Mouse (Mus musculus): Measurements from ENCODE around the gene Pjvk. TPM values are rescaled to one million over a fixed set of nuclear protein-coding genes. Genes with fewer than 3 reads are reported as not detected.

Pjvk gene
- polyA plus RNA-seq, 1 experiment from 2014 or later: 0.59 TPM

- H3K4me1 ChIP-seq: 0 out of 2 replicates have a peak, but pooled peaks cover 4% of the 10 kb centered on the region
- no peak overlapping the region for H3K27ac ChIP-seq (replicated peaks)
- 53% methylated on average over 5 of the region's 5 CpGs for WGBS
- no peaks in the 10 kb centered on the region for H3K27me3 ChIP-seq
- no peak overlapping the region for H3K4me3 ChIP-seq (replicated peaks)
- no peak for ATAC-seq (ENCODE audit: insufficient number of reproducible peaks, low FRiP score, low TSS enrichment, low read depth)
- no peaks in the 10 kb centered on the region for H3K9me3 ChIP-seq (replicated peaks)
- peaks cover 30% of the 10 kb centered on the region for H3K36me3 ChIP-seq
- H3K9ac ChIP-seq: no peak overlapping the region
- H3K4me2 ChIP-seq (replicated peaks): no peak overlapping the region
These were observed 18.9 kb downstream of the Pjvk start for GRCm38 (mm10) chr2:76667200-76667599.

GRCm38 (mm10) chr2:76671641-76672040 lies 23.4 kb downstream of the Pjvk start:
- H3K9me3 ChIP-seq (replicated peaks): no peaks in the 10 kb centered on the region
- peak overlapping the region; percentile 54 for H3K4me3 ChIP-seq (replicated peaks)
- peaks cover 21% of the 10 kb centered on the region for H3K4me1 ChIP-seq
- 0 out of 2 replicates have a peak, but pooled peaks cover 8% of the 10 kb centered on the region for H3K36me3 ChIP-seq
- H3K9ac ChIP-seq: no peak overlapping the region; the same call in 1 of the 2 replicates
- ATAC-seq (ENCODE audit: insufficient number of reproducible peaks, low FRiP score, low TSS enrichment, low read depth): no peak
- peak overlapping the region; percentile 62 for H3K4me2 ChIP-seq (replicated peaks)
- no peaks in the 10 kb centered on the region for H3K27me3 ChIP-seq
- 79% methylated on average over 6 of the region's 6 CpGs for WGBS
- peak overlapping the region; percentile 87; the same call in 1 of the 2 replicates for H3K27ac ChIP-seq (replicated peaks)

GRCm38 (mm10) chr2:76672134-76672745 lies 24.0 kb downstream of the Pjvk start:
- Histone ChIP-seq H3K4me3 (replicated peaks) (peak overlapping the region; percentile 54), H3K4me2 (replicated peaks) (peak overlapping the region; percentile 62), H3K36me3 (0 out of 2 replicates have a peak, but pooled peaks cover 6% of the 10 kb centered on the region), H3K4me1 (peaks cover 24% of the 10 kb centered on the region), H3K9me3 (replicated peaks) (no peaks in the 10 kb centered on the region), H3K27me3 (no peaks in the 10 kb centered on the region), H3K27ac (replicated peaks) (peak overlapping the region; percentile 87), H3K9ac (peak overlapping the region; percentile 41; the same call in 1 of the 2 replicates)
- ATAC-seq (ENCODE audit: insufficient number of reproducible peaks, low FRiP score, low TSS enrichment, low read depth): no peak
- WGBS: 20% methylated on average over 9 of the region's 9 CpGs

- Histone ChIP-seq H3K9ac (peak within 1 kb of the TSS; percentile 41; the same call in 1 of the 2 replicates), H3K27ac (replicated peaks) (peak within 1 kb of the TSS; percentile 87), H3K36me3 (0 out of 2 replicates have a peak, but pooled peaks cover 3% of the 10 kb centered on the region), H3K4me1 (peaks cover 24% of the 10 kb centered on the region), H3K27me3 (no peaks in the 10 kb centered on the region), H3K4me3 (replicated peaks) (peak within 1 kb of the TSS; percentile 54), H3K4me2 (replicated peaks) (peak within 1 kb of the TSS; percentile 62), H3K9me3 (replicated peaks) (no peaks in the 10 kb centered on the region)
- peak; percentile 92 for ATAC-seq (ENCODE audit: insufficient number of reproducible peaks, low FRiP score, low TSS enrichment, low read depth)
- WGBS: under 1% methylated on average over 17 of the region's 17 CpGs
These were observed 24.7 kb downstream of the Pjvk start, which contains the start of gene Fkbp7 for GRCm38 (mm10) chr2:76672966-76673392. Gene Fkbp7 (minus strand): TSS chr2:76673116.

GRCm38 (mm10) chr2:76673472-76674081 lies 25.3 kb downstream of the Pjvk start:
- 35% methylated on average over 7 of the region's 7 CpGs for WGBS
- H3K4me3 ChIP-seq (replicated peaks): peak overlapping the region; percentile 54
- 0 out of 2 replicates have a peak, but pooled peaks cover 3% of the 10 kb centered on the region for H3K36me3 ChIP-seq
- H3K9me3 ChIP-seq (replicated peaks): no peaks in the 10 kb centered on the region
- H3K27me3 ChIP-seq: no peaks in the 10 kb centered on the region
- peak overlapping the region; percentile 62 for H3K4me2 ChIP-seq (replicated peaks)
- peaks cover 24% of the 10 kb centered on the region for H3K4me1 ChIP-seq
- peak overlapping the region; percentile 87 for H3K27ac ChIP-seq (replicated peaks)
- no peak overlapping the region for H3K9ac ChIP-seq
- no peak for ATAC-seq (ENCODE audit: insufficient number of reproducible peaks, low FRiP score, low TSS enrichment, low read depth)

- H3K27me3 ChIP-seq: no peaks in the 10 kb centered on the region
- peak within 1 kb of the TSS; percentile 71 for H3K4me2 ChIP-seq (replicated peaks)
- peak within 1 kb of the TSS; percentile 86 for H3K27ac ChIP-seq (replicated peaks)
- H3K9ac ChIP-seq: peak within 1 kb of the TSS; percentile 82
- H3K9me3 ChIP-seq (replicated peaks): no peaks in the 10 kb centered on the region
- 4% methylated on average over 50 of the region's 52 CpGs for WGBS
- peak; percentile 82 for ATAC-seq (ENCODE audit: insufficient number of reproducible peaks, low FRiP score, low TSS enrichment, low read depth)
- H3K36me3 ChIP-seq: no peaks in the 10 kb centered on the region
- peaks cover 24% of the 10 kb centered on the region for H3K4me1 ChIP-seq
- peak within 1 kb of the TSS; percentile 90 for H3K4me3 ChIP-seq (replicated peaks)
These were observed 26.6 kb downstream of the Pjvk start, which contains the start of gene Plekha3 for GRCm38 (mm10) chr2:76674725-76675427. Gene Plekha3 (plus strand): TSS chr2:76675281.

- Histone ChIP-seq H3K4me1 (peaks cover 24% of the 10 kb centered on the region), H3K27ac (replicated peaks) (peak overlapping the region; percentile 86), H3K4me3 (replicated peaks) (peak overlapping the region; percentile 90), H3K9me3 (replicated peaks) (no peaks in the 10 kb centered on the region), H3K4me2 (replicated peaks) (peak overlapping the region; percentile 71), H3K36me3 (no peaks in the 10 kb centered on the region), H3K27me3 (no peaks in the 10 kb centered on the region), H3K9ac (peak overlapping the region; percentile 82)
- ATAC-seq (ENCODE audit: insufficient number of reproducible peaks, low FRiP score, low TSS enrichment, low read depth): peak; percentile 5; the same call in 1 of the 2 replicates
- WGBS: under 1% methylated on average over 44 of the region's 44 CpGs
These were observed 27.2 kb downstream of the Pjvk start for GRCm38 (mm10) chr2:76675451-76675850.

GRCm38 (mm10) chr2:76675949-76676348 lies 27.7 kb downstream of the Pjvk start:
- no peaks in the 10 kb centered on the region for H3K27me3 ChIP-seq
- H3K4me1 ChIP-seq: peaks cover 24% of the 10 kb centered on the region
- H3K9me3 ChIP-seq (replicated peaks): no peaks in the 10 kb centered on the region
- ATAC-seq (ENCODE audit: insufficient number of reproducible peaks, low FRiP score, low TSS enrichment, low read depth): no peak
- peak overlapping the region; percentile 82; the same call in 1 of the 2 replicates for H3K9ac ChIP-seq
- H3K4me2 ChIP-seq (replicated peaks): peak overlapping the region; percentile 71
- 0 out of 2 replicates have a peak overlapping the region, but pooled peaks have one; percentile 17 for H3K27ac ChIP-seq (replicated peaks)
- WGBS: 12% methylated on average over 4 of the region's 4 CpGs
- H3K4me3 ChIP-seq (replicated peaks): peak overlapping the region; percentile 90
- H3K36me3 ChIP-seq: no peaks in the 10 kb centered on the region

- no peaks in the 10 kb centered on the region for H3K9me3 ChIP-seq (replicated peaks)
- H3K27ac ChIP-seq (replicated peaks): 0 out of 2 replicates have a peak overlapping the region, but pooled peaks have one; percentile 17
- 0 out of 2 replicates have a peak overlapping the region, but pooled peaks have one; percentile 82 for H3K9ac ChIP-seq
- peak overlapping the region; percentile 71 for H3K4me2 ChIP-seq (replicated peaks)
- no peak for ATAC-seq (ENCODE audit: insufficient number of reproducible peaks, low FRiP score, low TSS enrichment, low read depth)
- WGBS: 51% methylated on average over 13 of the region's 13 CpGs
- peak overlapping the region; percentile 90 for H3K4me3 ChIP-seq (replicated peaks)
- H3K4me1 ChIP-seq: peaks cover 24% of the 10 kb centered on the region
- H3K36me3 ChIP-seq: 0 out of 2 replicates have a peak, but pooled peaks cover under 1% of the 10 kb centered on the region
- no peaks in the 10 kb centered on the region for H3K27me3 ChIP-seq
These were observed 28.3 kb downstream of the Pjvk start for GRCm38 (mm10) chr2:76676401-76677226.

GRCm38 (mm10) chr2:76682301-76682700 lies 34.0 kb downstream of the Pjvk start:
- ATAC-seq (ENCODE audit: insufficient number of reproducible peaks, low FRiP score, low TSS enrichment, low read depth): no peak
- no peak overlapping the region for H3K9ac ChIP-seq
- H3K4me1 ChIP-seq: no peaks in the 10 kb centered on the region
- 95% methylated on average over 8 of the region's 8 CpGs for WGBS
- H3K4me2 ChIP-seq (replicated peaks): no peak overlapping the region
- H3K36me3 ChIP-seq: peaks cover 53% of the 10 kb centered on the region
- no peak overlapping the region for H3K27ac ChIP-seq (replicated peaks)
- no peaks in the 10 kb centered on the region for H3K27me3 ChIP-seq
- no peak overlapping the region for H3K4me3 ChIP-seq (replicated peaks)
- no peaks in the 10 kb centered on the region for H3K9me3 ChIP-seq (replicated peaks)
